In the genomic region with DNA sequence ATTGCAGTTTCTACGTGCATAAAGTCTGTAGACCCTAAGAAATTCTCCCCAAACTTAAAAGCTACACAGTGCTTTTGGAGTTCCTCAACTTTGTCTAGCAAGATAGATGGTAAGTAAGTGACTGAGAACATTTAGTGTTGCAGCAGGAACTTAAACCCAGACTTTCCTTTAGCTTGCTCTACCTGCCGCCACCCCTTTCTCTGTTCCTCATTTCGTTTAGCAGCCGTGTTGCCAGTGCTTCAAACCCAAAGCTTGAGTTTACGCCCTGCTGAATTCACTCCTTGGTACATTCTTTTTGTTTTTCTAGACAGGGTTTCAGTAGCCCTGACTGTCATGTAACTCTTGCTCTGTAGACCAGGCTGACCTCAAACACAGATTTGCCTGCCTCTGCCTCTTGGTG, we compare ENCODE assay signal across 9 mouse cellular contexts. TPM values are rescaled to one million over a fixed set of nuclear protein-coding genes. Genes with fewer than 3 reads are reported as not detected.
DNase-seq lines count a peak whose midpoint lies in the region; ATAC-seq and TF ChIP-seq lines count a peak whose summit lies in the region.
"Had no signal": no experiment of that assay in that cellular context is flagged by ENCODE, and none has a peak within 500 bp of the region (broad histone marks: within the 10 kb centered on the region; RNA-seq: fewer than 3 reads in every experiment).

No protein-coding gene starts in this region.

- TF ChIP-seq EP300 in heart, adult 2 months (IDR thresholded peaks at IDR 0.05; ENCODE audit: insufficient read depth, low read depth, low read length) = no peak

- peaks cover 33% of the 10 kb centered on the region for H3K36me3 ChIP-seq in heart, embryonic 16.5 days (ENCODE audit: control insufficient read depth, insufficient read depth)
- H3K36me3 ChIP-seq in heart, adult 2 months (ENCODE audit: control insufficient read depth, insufficient read depth, low read length) = peaks cover 23% of the 10 kb centered on the region
- peaks cover 15% of the 10 kb centered on the region; the same call in 1 of the 2 replicates for H3K36me3 ChIP-seq in hindbrain, postnatal 0 days (ENCODE audit: insufficient read depth, low read length)
- H3K36me3 ChIP-seq in midbrain, embryonic 16.5 days (ENCODE audit: control insufficient read depth, insufficient read depth, low read length) = peaks cover 9% of the 10 kb centered on the region

- TF ChIP-seq POLR2A in heart, adult 2 months (IDR thresholded peaks at IDR 0.05; ENCODE audit: insufficient read depth, low read depth, low read length) = no peak
- no peak for TF ChIP-seq POLR2A in bone marrow macrophage, adult 2 months (IDR thresholded peaks at IDR 0.05; ENCODE audit: borderline replicate concordance, low read depth, low read length)

- ATAC-seq in heart, embryonic 16.5 days (replicated peaks; ENCODE audit: extremely low read depth, insufficient read depth, low FRiP score) = no peak
- ATAC-seq in hindbrain, postnatal 0 days = no peak
- ATAC-seq in midbrain, embryonic 16.5 days = no peak
- no peak for ATAC-seq in activated CD4-positive, CD25-positive, alpha-beta regulatory T cell, adult 4 months

- H3K4me2 ChIP-seq in heart, embryonic 16.5 days (ENCODE audit: low read depth, low read length) = peak overlapping the region; percentile 80
- peak overlapping the region; percentile 71; the same call in 1 of the 2 replicates for H3K4me2 ChIP-seq in hindbrain, postnatal 0 days (ENCODE audit: low read depth, low read length)
- peak overlapping the region; percentile 63 for H3K4me2 ChIP-seq in midbrain, embryonic 16.5 days (ENCODE audit: low read length)

- intact Hi-C loops in heart, adult 2 months (cut with DNase I) = loop anchor here (5.0 kb wide), 2 partner anchors 83 to 217 kb away; partner anchors contain the start of gene Ranbp9

- peaks cover 8% of the 10 kb centered on the region for H3K4me1 ChIP-seq in heart, embryonic 16.5 days (ENCODE audit: control insufficient read depth, insufficient read depth, low read length)
- no peaks in the 10 kb centered on the region; the same call in 1 of the 2 replicates for H3K4me1 ChIP-seq in heart, adult 2 months (ENCODE audit: control insufficient read depth, insufficient read depth, low read length)
- H3K4me1 ChIP-seq in bone marrow macrophage, adult 2 months (ENCODE audit: control insufficient read depth, insufficient read depth, low read length) = peaks cover 5% of the 10 kb centered on the region
- H3K4me1 ChIP-seq in hindbrain, postnatal 0 days (ENCODE audit: insufficient read depth, low read length) = no peaks in the 10 kb centered on the region
- peaks cover 10% of the 10 kb centered on the region for H3K4me1 ChIP-seq in midbrain, embryonic 16.5 days (ENCODE audit: control insufficient read depth, insufficient read depth, low read length)

- H3K9ac ChIP-seq in heart, embryonic 16.5 days (ENCODE audit: low read length) = no peak overlapping the region
- no peak overlapping the region for H3K9ac ChIP-seq in heart, adult 2 months (ENCODE audit: low read depth, low read length)
- H3K9ac ChIP-seq in hindbrain, postnatal 0 days (replicated peaks; ENCODE audit: low read length) = no peak overlapping the region
- no peak overlapping the region for H3K9ac ChIP-seq in midbrain, embryonic 16.5 days (ENCODE audit: low read depth, low read length)

- H3K27ac ChIP-seq in heart, embryonic 16.5 days (ENCODE audit: low read length) = no peak overlapping the region
- H3K27ac ChIP-seq in heart, adult 2 months = no peak overlapping the region
- H3K27ac ChIP-seq in bone marrow macrophage, adult 2 months (ENCODE audit: insufficient read depth, low read depth, low read length) = no peak overlapping the region
- H3K27ac ChIP-seq in hindbrain, postnatal 0 days = no peak overlapping the region
- H3K27ac ChIP-seq in midbrain, embryonic 16.5 days (ENCODE audit: low read length) = no peak overlapping the region

- DNase-seq in heart, adult 2 months = no peak
- DNase-seq in hindbrain, postnatal 0 days (ENCODE audit: low spot score) = no peak
- no peak for DNase-seq in thymus, postnatal 36 days
- no peak for DNase-seq in adrenal gland, adult 8-10 months
- DNase-seq: right cerebral cortex, postnatal 25 days had no signal

- WGBS in heart, embryonic 16.5 days = 86% methylated on average over 5 of the region's 5 CpGs
- WGBS in heart, adult 2 months = 79% methylated on average over 5 of the region's 5 CpGs
- WGBS in hindbrain, postnatal 0 days = 89% methylated on average over 5 of the region's 5 CpGs
- WGBS in midbrain, embryonic 16.5 days = 94% methylated on average over 5 of the region's 5 CpGs

- H3K27me3 ChIP-seq in heart, embryonic 16.5 days (ENCODE audit: control insufficient read depth, insufficient read depth, low read length) = no peaks in the 10 kb centered on the region
- no peaks in the 10 kb centered on the region for H3K27me3 ChIP-seq in heart, adult 2 months (ENCODE audit: control insufficient read depth, insufficient read depth, low read length)
- H3K27me3 ChIP-seq in hindbrain, postnatal 0 days (ENCODE audit: insufficient read depth, low read length) = no peaks in the 10 kb centered on the region
- no peaks in the 10 kb centered on the region for H3K27me3 ChIP-seq in midbrain, embryonic 16.5 days (ENCODE audit: control insufficient read depth, insufficient read depth, low read depth, low read length)

- no peaks in the 10 kb centered on the region for H3K79me2 ChIP-seq in heart, adult 2 months (replicated peaks; ENCODE audit: control insufficient read depth, insufficient read depth, low read length)

- H3K9me3 ChIP-seq in heart, embryonic 16.5 days (replicated peaks; ENCODE audit: control insufficient read depth, low read length) = no peaks in the 10 kb centered on the region
- no peaks in the 10 kb centered on the region for H3K9me3 ChIP-seq in hindbrain, postnatal 0 days (ENCODE audit: low read length)
- H3K9me3 ChIP-seq in midbrain, embryonic 16.5 days (replicated peaks; ENCODE audit: control insufficient read depth, low read length, poor library complexity, severe bottlenecking) = no peaks in the 10 kb centered on the region

- H3K4me3 ChIP-seq in heart, embryonic 16.5 days (ENCODE audit: low read length) = peak overlapping the region; percentile 79
- no peak overlapping the region for H3K4me3 ChIP-seq in heart, adult 2 months
- peak overlapping the region; percentile 80 for H3K4me3 ChIP-seq in bone marrow macrophage, adult 2 months (ENCODE audit: insufficient read depth, low read length)
- 0 out of 2 replicates have a peak overlapping the region, but pooled peaks have one; percentile 84 for H3K4me3 ChIP-seq in hindbrain, postnatal 0 days (ENCODE audit: low read length)
- no peak overlapping the region for H3K4me3 ChIP-seq in midbrain, embryonic 16.5 days (ENCODE audit: low read depth, low read length)

- no peak for TF ChIP-seq CTCF in heart, adult 2 months (IDR thresholded peaks at IDR 0.05)
- no peak for TF ChIP-seq CTCF in bone marrow macrophage, adult 2 months (IDR thresholded peaks at IDR 0.05; ENCODE audit: low read depth, low read length)
- TF ChIP-seq CTCF in hindbrain, postnatal 0 days (IDR thresholded peaks at IDR 0.05; ENCODE audit: low read depth) = no peak

RNA-seq across cellular contexts. Expression of gene Nol7, which starts 1.4 kb away (rescaled TPM):
- 104 and 123 TPM in 2 replicates for polyA plus RNA-seq in heart, embryonic 16.5 days (2015; fragmentation: Nextera tagmentation; extraction: Ambion mirVana)
- 100 to 1,000 TPM; 102 to 120 TPM for total RNA-seq in heart, adult 2 months (2021)
- polyA plus RNA-seq in heart, adult 2 months (2012; rRNA removed) = 23.0 and 27.1 TPM in 2 replicates
- 81.1 and 96.7 TPM in 2 replicates for polyA plus RNA-seq in bone marrow macrophage, adult 2 months (2012; ENCODE audit: insufficient read depth, insufficient read length, missing spikeins)
- 17.9 and 34.6 TPM in 2 replicates for total RNA-seq in hindbrain, postnatal 0 days (2014; rRNA removed)
- polyA plus RNA-seq in hindbrain, postnatal 0 days (2015; fragmentation: Nextera tagmentation; extraction: Ambion mirVana) = 183 and 197 TPM in 2 replicates
- 151 and 161 TPM in 2 replicates for polyA plus RNA-seq in midbrain, embryonic 16.5 days (2015; fragmentation: Nextera tagmentation; extraction: Ambion mirVana)
- 100 to 1,000 TPM in 3 of 4 experiments, 10 to 100 TPM in 1; 85.3 to 121 (median 112) TPM for total RNA-seq in adrenal gland, adult 8-10 months (2022)
- polyA plus RNA-seq in activated CD4-positive, CD25-positive, alpha-beta regulatory T cell, adult 4 months (2017; shearing (Covaris generic)) = 100 to 1,000 TPM; 146 to 156 TPM

RNA-seq across cellular contexts. Expression of gene Sirt5, which starts 34.3 kb away (rescaled TPM):
- polyA plus RNA-seq in heart, embryonic 16.5 days (2015; fragmentation: Nextera tagmentation; extraction: Ambion mirVana) = 32.2 and 34.4 TPM in 2 replicates
- 10 to 100 TPM; 53.9 to 58.9 TPM for total RNA-seq in heart, adult 2 months (2021)
- polyA plus RNA-seq in heart, adult 2 months (2012; rRNA removed) = 25.7 and 37.5 TPM in 2 replicates
- 6.7 and 8.3 TPM in 2 replicates for polyA plus RNA-seq in bone marrow macrophage, adult 2 months (2012; ENCODE audit: insufficient read depth, insufficient read length, missing spikeins)
- 15.7 and 25.2 TPM in 2 replicates for total RNA-seq in hindbrain, postnatal 0 days (2014; rRNA removed)
- 22.9 and 23.7 TPM in 2 replicates for polyA plus RNA-seq in hindbrain, postnatal 0 days (2015; fragmentation: Nextera tagmentation; extraction: Ambion mirVana)
- 39.3 and 41.5 TPM in 2 replicates for polyA plus RNA-seq in midbrain, embryonic 16.5 days (2015; fragmentation: Nextera tagmentation; extraction: Ambion mirVana)
- 10 to 100 TPM; 23.6 to 29.9 (median 28.8) TPM for total RNA-seq in adrenal gland, adult 8-10 months (2022)
- polyA plus RNA-seq in activated CD4-positive, CD25-positive, alpha-beta regulatory T cell, adult 4 months (2017; shearing (Covaris generic)) = 10 to 100 TPM; 21.7 to 25.4 TPM

Comparison
In these comparisons a context has a peak if more than half of its experiments do, and no peak if none do; other contexts are left out.
1. H3K4me3 ChIP-seq: peak in heart, embryonic 16.5 days (single experiment), bone marrow macrophage, adult 2 months (single experiment) and hindbrain, postnatal 0 days (single experiment); none in heart, adult 2 months (single experiment) and midbrain, embryonic 16.5 days (single experiment).
2. Peak in every context shown above with its lines, with median percentiles within 50 percentile points of each other: H3K4me2 ChIP-seq.